Mouse (Mus musculus): ENCODE measurements around the gene Rbm41. TPM values are rescaled to one million over a fixed set of nuclear protein-coding genes. Genes with fewer than 3 reads are reported as not detected.

Gene Rbm41
- 10 to 100 TPM; 15.4 to 20.5 TPM for total RNA-seq (2023)

GRCm38 (mm10) chrX:139997740-139998690 lies at the start of gene Rbm41:
Gene Rbm41, minus strand, starts transcription at chrX:139998595.

GRCm38 (mm10) chrX:139870938-139871791 lies 127.2 kb downstream of the Rbm41 start, which contains the start of gene Morc4:
Gene Morc4, minus strand, starts transcription at chrX:139871677.

Other genes with a start within 250 kb of the Rbm41 start
- not detected for gene Ripply1, start 216.2 kb downstream of the Rbm41 start, total RNA-seq (2023)
- not detected for gene Cldn2, start 197.8 kb downstream of the Rbm41 start, total RNA-seq (2023)
- gene Morc4, start 126.9 kb downstream of the Rbm41 start, total RNA-seq (2023) = 1 to 10 TPM in 1 of 2 experiments, under 1 TPM in 1; 0.46 to 1.8 TPM
- not detected for gene Nup62cl, start 64.1 kb upstream of the Rbm41 start, total RNA-seq (2023)
- gene Pih1h3b, start 64.3 kb upstream of the Rbm41 start, total RNA-seq (2023) = not detected

Measured in monocyte, adult 59 days (primary cell).